Mouse (Mus musculus) midbrain, embryonic 15.5 days (tissue): ENCODE measurements around the gene Lsm6. TPM values are rescaled to one million over a fixed set of nuclear protein-coding genes. Genes with fewer than 3 reads are reported as not detected.
A peak's percentile ranks its signal among the peaks of the same experiment; 100 is the strongest.
"Not testable (repeated sequence)": the region's sequence is repeated elsewhere in the genome, so short reads cannot be mapped to it uniquely, and the experiment has no call there.

Experiments used
- ATAC-seq: fragments of 200-750 bp; cut with Nextera tagmentation; replicated peaks from 2 replicates; pipeline ENCODE4 v1.8.0; 2017; ENCODE audit warnings: moderate TSS enrichment
- H3K27ac ChIP-seq: fragments of 300-500 bp; sonication (generic); 2 replicates; pipeline ENCODE4 v1.5.1; 2015; ENCODE audit warnings: mild to moderate bottlenecking, inconsistent platforms
- H3K27me3 ChIP-seq: fragments of 300-500 bp; sonication (generic); replicated peaks from 2 replicates; pipeline ENCODE4 v1.6.1; 2015; ENCODE audit warnings: inconsistent platforms
- H3K36me3 ChIP-seq: fragments of 300-500 bp; sonication (generic); replicated peaks from 2 replicates; pipeline ENCODE4 v1.6.1; 2015; ENCODE audit warnings: inconsistent platforms
- H3K4me1 ChIP-seq: fragments of 300-500 bp; sonication (generic); 2 replicates; pipeline ENCODE4 v1.6.1; 2015; ENCODE audit warnings: inconsistent platforms
- H3K4me2 ChIP-seq: fragments of 300-500 bp; sonication (generic); 2 replicates; pipeline ENCODE4 v1.6.1; 2015; ENCODE audit warnings: inconsistent platforms, mild to moderate bottlenecking, moderate library complexity
- H3K4me3 ChIP-seq: fragments of 300-500 bp; sonication (generic); 2 replicates; pipeline ENCODE4 v1.5.1; 2015; ENCODE audit warnings: mild to moderate bottlenecking, inconsistent platforms
- H3K9ac ChIP-seq: fragments of 300-500 bp; sonication (generic); 2 replicates; pipeline ENCODE4 v1.6.1; 2015; ENCODE audit warnings: mild to moderate bottlenecking, inconsistent platforms
- H3K9me3 ChIP-seq: fragments of 300-500 bp; sonication (generic); 2 replicates; pipeline ENCODE4 v1.6.1; 2016; ENCODE audit warnings: inconsistent platforms
- WGBS: fragments of 180-500 bp; shearing (Covaris S2); methylation state at CpG from one replicate; pipeline ENCODE4 v1.1.7; 2015; ENCODE audit warnings: mixed read lengths; 5-methylcytosine and 5-hydroxymethylcytosine counted together
- polyA plus RNA-seq: library from polyadenylated mRNA; unstranded; fragments of >200 nt; fragmentation: Nextera tagmentation; extraction: Ambion mirVana; gene quantifications from 2 replicates; pipeline ENCODE4 v1.2.1, GENCODE M21; 2015

Gene Lsm6
- polyA plus RNA-seq, 1 experiment from 2014 or later: 135 TPM

DNA sequence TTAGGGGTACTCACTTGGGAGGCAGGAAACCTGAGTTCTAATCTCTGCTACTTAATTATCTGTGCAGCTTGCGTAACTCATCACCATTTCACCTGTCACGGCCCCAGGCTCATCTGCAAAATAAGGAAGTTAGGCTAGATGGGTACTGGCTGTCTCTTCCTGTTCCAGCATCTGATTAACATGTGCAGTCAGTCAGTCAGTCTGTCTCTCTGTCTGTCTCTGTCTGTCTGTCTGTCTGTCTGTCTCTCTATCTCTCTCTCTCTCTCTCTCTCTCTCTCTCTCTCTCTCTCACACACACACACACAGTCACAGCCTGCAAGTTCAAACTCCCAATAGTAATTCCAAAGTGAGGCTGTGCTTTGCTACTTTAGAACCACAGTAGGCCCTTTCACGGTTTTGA is 967 bp downstream of the Lsm6 start:
- peak overlapping the region; percentile 99; the same call in 1 of the 2 replicates for H3K27ac ChIP-seq
- ATAC-seq, H3K36me3 ChIP-seq, H3K27me3 ChIP-seq, H3K9me3 ChIP-seq: not testable (repeated sequence)
- peak overlapping the region; percentile 58 for H3K4me2 ChIP-seq
- peak overlapping the region; percentile 99 for H3K9ac ChIP-seq
- peak overlapping the region; percentile 97 for H3K4me3 ChIP-seq
- peaks cover 14% of the 10 kb centered on the region for H3K4me1 ChIP-seq
- 28% methylated on average over 3 of the region's 3 CpGs for WGBS

DNA sequence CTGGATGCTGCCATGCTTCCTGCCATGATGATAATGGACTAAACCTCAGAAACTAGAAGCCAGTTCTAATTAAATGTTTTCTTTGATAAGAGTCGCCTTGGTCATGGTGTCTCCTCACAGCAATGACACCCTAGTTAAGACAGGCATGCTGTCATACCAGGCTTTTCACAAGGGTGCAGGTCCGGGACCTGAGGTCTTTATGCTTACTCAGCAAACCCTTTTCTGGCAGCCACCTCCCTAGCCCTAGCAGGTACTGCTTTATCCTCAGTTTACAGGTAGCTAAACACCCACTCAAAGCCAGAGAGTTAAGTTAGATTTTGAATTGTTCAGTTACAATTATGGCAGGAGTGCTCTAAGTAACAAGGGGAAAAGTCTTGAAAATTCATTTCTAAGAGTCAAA is 6.2 kb downstream of the Lsm6 start:
- H3K4me1 ChIP-seq: peaks cover 8% of the 10 kb centered on the region; the same call in 1 of the 2 replicates
- no peaks in the 10 kb centered on the region for H3K27me3 ChIP-seq
- WGBS: 96% methylated on average over 2 of the region's 2 CpGs
- no peak overlapping the region for H3K27ac ChIP-seq
- no peak overlapping the region for H3K4me3 ChIP-seq
- ATAC-seq: no peak
- peaks cover 6% of the 10 kb centered on the region; the same call in 1 of the 2 replicates for H3K36me3 ChIP-seq
- no peak overlapping the region for H3K9ac ChIP-seq
- H3K9me3 ChIP-seq: no peaks in the 10 kb centered on the region
- H3K4me2 ChIP-seq: no peak overlapping the region

DNA sequence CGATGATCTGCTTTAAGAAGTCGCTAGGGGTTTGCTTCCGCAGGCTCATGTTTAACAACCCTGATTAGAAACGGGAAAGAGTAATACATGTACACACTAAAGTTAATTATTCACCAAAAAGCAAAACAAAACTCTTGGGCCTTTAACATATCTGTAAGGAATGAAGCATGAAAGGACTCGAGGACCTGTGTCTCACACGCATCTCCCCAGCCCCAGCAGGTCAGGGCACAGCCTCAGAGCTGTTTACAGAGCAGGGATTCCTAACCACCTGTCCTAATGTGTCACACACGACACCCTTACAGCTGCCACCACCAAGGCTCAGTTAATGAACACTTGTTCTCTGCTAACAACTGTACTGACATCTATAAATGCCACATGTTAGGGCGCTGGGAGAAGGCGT is 7.9 kb downstream of the Lsm6 start:
- Histone ChIP-seq H3K27ac (no peak overlapping the region), H3K9me3 (no peaks in the 10 kb centered on the region), H3K9ac (no peak overlapping the region), H3K4me1 (no peaks in the 10 kb centered on the region), H3K36me3 (peaks cover 6% of the 10 kb centered on the region; the same call in 1 of the 2 replicates), H3K4me2 (no peak overlapping the region), H3K27me3 (no peaks in the 10 kb centered on the region), H3K4me3 (no peak overlapping the region)
- 87% methylated on average over 9 of the region's 9 CpGs for WGBS
- no peak for ATAC-seq

DNA sequence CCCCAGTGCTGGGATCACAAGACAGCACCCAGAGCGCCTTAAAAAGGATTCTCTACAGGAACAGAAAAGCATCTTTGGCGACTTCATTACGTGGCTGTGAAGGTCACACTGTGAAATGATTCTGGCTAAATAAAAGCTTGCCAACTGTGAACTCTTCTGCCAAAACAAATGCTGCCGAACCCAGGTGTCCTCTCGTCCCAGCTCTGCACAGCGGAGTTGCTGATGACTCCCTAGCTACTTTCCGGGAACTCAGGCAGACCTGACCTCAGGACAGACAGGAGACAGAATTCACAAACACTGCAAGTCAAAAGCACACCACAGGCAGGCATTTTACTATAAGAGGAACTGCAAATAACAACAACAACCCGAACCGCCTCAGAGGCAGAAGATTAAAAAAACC is 8.5 kb downstream of the Lsm6 start:
- Histone ChIP-seq H3K36me3 (peaks cover 9% of the 10 kb centered on the region), H3K9me3 (no peaks in the 10 kb centered on the region), H3K27ac (no peak overlapping the region), H3K4me1 (no peaks in the 10 kb centered on the region), H3K9ac (no peak overlapping the region), H3K4me2 (no peak overlapping the region), H3K27me3 (no peaks in the 10 kb centered on the region), H3K4me3 (no peak overlapping the region)
- 89% methylated on average over 9 of the region's 9 CpGs for WGBS
- ATAC-seq: no peak

DNA sequence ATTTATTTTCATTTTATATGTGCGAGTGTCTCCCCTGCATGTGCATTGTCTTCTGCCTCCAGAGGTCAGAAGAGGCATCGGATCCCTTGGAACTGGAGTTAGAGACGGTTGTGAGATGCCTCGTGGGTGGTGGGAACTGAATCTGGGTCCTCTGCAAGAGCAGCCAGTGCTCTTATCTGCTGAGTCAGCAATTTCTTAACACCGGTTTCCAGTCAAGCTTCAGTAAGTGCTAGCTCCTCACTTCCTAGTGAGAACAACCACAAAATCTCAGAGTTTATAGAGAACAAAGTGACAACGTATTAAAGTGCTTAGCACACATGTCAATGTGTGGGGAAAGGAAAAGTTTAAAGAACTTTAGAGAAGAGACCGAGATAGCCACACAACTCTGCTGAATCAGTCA is 9.2 kb downstream of the Lsm6 start:
- Histone ChIP-seq H3K4me2 (no peak overlapping the region), H3K9ac (no peak overlapping the region), H3K4me1 (no peaks in the 10 kb centered on the region), H3K36me3 (peaks cover 13% of the 10 kb centered on the region), H3K9me3 (no peaks in the 10 kb centered on the region), H3K27ac (no peak overlapping the region), H3K4me3 (no peak overlapping the region), H3K27me3 (no peaks in the 10 kb centered on the region)
- 94% methylated on average over 7 of the region's 7 CpGs for WGBS
- no peak for ATAC-seq

DNA sequence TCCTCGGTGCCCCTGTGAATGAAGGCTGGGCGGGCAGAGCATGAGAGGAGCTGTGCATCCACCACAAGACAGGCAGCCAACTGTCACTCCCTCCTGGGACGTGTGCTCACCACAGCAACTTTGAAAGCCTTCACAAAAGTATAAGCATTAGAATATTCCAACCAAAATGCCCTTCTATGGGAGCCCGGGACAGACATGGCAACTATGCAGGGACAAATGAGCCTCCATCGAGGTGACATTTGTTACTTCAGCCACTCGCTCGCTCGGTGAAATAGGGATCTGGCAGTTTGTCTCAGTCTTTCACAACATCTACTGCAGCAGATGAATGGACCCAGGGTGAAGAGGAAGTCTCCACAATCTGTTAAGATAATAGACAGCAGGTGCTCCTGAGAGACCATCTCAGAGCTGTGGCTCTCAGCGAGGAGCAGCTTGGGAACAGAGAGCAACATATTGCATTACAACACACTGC is 10.7 kb downstream of the Lsm6 start:
- no peak overlapping the region for H3K9ac ChIP-seq
- ATAC-seq: peak; percentile 77; the same call in 1 of the 2 replicates
- peaks cover 21% of the 10 kb centered on the region for H3K36me3 ChIP-seq
- H3K4me1 ChIP-seq: no peaks in the 10 kb centered on the region
- WGBS: 45% methylated on average over 9 of the region's 9 CpGs
- H3K4me3 ChIP-seq: no peak overlapping the region
- no peaks in the 10 kb centered on the region for H3K9me3 ChIP-seq
- peak overlapping the region; percentile 36 for H3K27ac ChIP-seq
- no peak overlapping the region for H3K4me2 ChIP-seq
- H3K27me3 ChIP-seq: no peaks in the 10 kb centered on the region

DNA sequence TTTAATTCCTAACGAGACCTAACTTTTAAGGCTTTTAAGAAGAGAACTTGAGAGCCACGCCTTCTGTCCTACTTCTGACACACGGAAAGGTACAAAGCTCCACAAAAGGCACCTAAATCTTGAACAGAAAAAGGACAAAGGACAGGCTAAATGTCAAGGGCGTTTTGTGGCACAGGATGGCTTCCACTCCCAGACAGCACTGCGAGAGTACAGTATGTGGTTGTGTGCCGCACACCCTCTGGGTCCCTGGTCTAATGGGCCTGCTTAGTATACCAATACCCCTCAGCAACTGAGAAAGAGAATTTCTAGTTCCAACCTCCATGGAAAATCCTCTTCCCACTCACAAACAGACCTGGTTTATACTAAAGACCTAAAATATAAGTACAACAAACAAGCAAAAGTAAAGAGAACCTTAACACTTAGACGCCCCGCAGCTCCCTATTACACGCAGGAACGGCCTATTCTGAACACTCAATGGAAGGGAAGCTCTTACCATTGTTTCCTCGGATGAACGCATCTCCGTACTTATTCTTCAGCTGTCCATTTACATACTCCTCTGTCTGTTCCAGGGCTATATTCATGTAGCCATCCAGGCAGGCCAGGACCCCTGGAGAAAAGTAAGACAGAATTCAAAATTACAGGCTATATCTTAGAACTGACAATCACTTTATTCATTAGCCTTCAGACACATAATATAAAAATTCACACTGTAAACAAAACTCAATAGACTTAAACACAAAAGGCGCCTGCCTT is 11.3 kb downstream of the Lsm6 start:
- WGBS: 65% methylated on average over 14 of the region's 14 CpGs
- H3K36me3 ChIP-seq: peaks cover 21% of the 10 kb centered on the region
- no peak overlapping the region for H3K4me2 ChIP-seq
- no peaks in the 10 kb centered on the region for H3K4me1 ChIP-seq
- H3K4me3 ChIP-seq: no peak overlapping the region
- H3K9me3 ChIP-seq: no peaks in the 10 kb centered on the region
- H3K27ac ChIP-seq: peak overlapping the region; percentile 36; the same call in 1 of the 2 replicates
- no peaks in the 10 kb centered on the region for H3K27me3 ChIP-seq
- no peak overlapping the region for H3K9ac ChIP-seq
- ATAC-seq: no peak

DNA sequence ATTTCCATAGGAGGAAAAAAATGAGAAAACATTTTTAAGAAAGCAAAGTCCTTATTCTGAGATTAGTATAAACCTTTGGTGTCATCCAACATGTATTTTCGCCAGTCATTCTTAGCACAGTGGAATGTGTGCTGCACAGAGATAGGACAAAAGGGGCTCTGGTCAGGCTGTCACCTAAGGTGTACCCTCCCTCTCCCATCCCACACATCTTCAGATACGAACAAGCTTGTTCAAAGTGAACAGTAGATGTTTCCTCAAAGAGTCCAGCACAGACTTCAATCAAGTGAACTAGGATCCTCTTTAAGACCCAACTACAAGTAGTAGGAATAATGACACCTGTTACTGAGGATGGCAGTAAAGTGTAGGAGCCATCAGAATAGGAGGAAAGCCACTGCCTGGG is 12.1 kb downstream of the Lsm6 start:
- Histone ChIP-seq H3K36me3 (peaks cover 26% of the 10 kb centered on the region), H3K4me2 (no peak overlapping the region)
- 94% methylated on average over 2 of the region's 2 CpGs for WGBS

DNA sequence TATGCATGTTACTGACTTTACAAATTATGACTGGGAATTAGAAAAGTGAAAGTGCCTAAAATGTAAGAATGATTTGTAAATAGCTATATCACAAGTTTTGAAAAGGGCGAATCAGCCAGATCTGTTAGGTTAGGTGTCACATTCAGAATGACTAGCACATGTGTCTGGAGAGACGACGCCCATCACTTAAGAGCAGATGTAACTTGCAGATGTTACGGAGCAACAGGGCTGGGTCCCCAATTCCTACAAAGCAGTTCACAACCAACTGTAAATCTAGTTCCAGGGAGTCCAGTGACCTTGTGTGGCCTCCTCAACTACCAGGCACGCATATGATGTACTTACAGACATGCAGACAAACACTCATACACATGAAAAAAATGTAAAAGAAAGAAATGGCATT is 12.5 kb downstream of the Lsm6 start:
- Histone ChIP-seq H3K27me3 (no peaks in the 10 kb centered on the region), H3K4me2 (no peak overlapping the region), H3K36me3 (peaks cover 26% of the 10 kb centered on the region), H3K9ac (no peak overlapping the region), H3K9me3 (no peaks in the 10 kb centered on the region), H3K4me3 (no peak overlapping the region), H3K27ac (no peak overlapping the region), H3K4me1 (no peaks in the 10 kb centered on the region)
- no peak for ATAC-seq
- WGBS: 99% methylated on average over 5 of the region's 5 CpGs

More for the DNA sequence above, 12.1 kb downstream of the Lsm6 start:
- Histone ChIP-seq H3K4me3 (no peak overlapping the region), H3K9me3 (no peaks in the 10 kb centered on the region), H3K27me3 (no peaks in the 10 kb centered on the region), H3K9ac (no peak overlapping the region), H3K27ac (no peak overlapping the region), H3K4me1 (no peaks in the 10 kb centered on the region)
- no peak for ATAC-seq

DNA sequence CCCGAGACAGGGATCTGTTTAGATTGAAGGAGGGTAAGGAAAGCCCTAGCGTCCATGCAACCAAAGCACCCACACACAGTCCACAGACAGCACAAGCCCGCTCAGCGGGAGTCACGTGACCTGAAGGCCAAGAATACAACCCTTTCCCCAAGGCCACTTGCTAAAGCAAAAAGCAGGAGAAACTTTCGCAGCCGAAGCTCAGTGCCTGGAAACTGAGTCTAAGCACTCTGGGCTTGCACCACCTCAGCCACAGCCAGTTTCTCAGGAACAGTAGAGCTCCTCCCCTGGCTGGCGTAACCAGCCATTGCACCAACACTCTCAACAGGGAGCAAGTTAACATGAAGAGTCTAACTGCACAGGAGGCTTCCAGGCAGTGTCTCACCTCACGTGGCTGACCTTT is 13.7 kb downstream of the Lsm6 start:
- no peak overlapping the region for H3K9ac ChIP-seq
- no peak overlapping the region for H3K4me2 ChIP-seq
- no peak overlapping the region for H3K27ac ChIP-seq
- H3K27me3 ChIP-seq: no peaks in the 10 kb centered on the region
- no peak overlapping the region for H3K4me3 ChIP-seq
- 91% methylated on average over 9 of the region's 9 CpGs for WGBS
- no peaks in the 10 kb centered on the region for H3K9me3 ChIP-seq
- ATAC-seq: no peak
- H3K4me1 ChIP-seq: no peaks in the 10 kb centered on the region
- peaks cover 25% of the 10 kb centered on the region for H3K36me3 ChIP-seq

DNA sequence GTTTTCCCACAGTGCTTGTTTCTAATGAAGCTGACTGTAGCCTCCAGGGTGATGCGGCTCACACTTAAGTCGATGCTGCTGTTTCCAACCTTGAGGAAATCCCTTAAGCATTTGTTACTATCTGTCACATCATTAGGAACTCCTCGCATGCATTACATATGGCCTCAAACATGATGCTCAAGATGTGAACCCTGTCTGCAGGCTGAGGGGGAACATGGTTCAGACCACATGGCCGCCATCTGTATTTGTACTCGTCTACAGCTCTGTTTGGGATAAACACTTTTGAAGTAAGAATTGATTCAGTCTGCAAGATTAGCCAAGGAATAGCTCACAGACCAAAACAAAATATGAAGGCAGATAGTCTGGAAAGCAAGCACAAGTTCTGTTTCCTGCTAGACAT is 14.9 kb downstream of the Lsm6 start:
- Histone ChIP-seq H3K27me3 (no peaks in the 10 kb centered on the region), H3K9ac (no peak overlapping the region), H3K4me3 (no peak overlapping the region), H3K4me1 (no peaks in the 10 kb centered on the region), H3K9me3 (no peaks in the 10 kb centered on the region), H3K4me2 (no peak overlapping the region), H3K27ac (no peak overlapping the region), H3K36me3 (peaks cover 19% of the 10 kb centered on the region)
- WGBS: 93% methylated on average over 5 of the region's 5 CpGs
- ATAC-seq: no peak

DNA sequence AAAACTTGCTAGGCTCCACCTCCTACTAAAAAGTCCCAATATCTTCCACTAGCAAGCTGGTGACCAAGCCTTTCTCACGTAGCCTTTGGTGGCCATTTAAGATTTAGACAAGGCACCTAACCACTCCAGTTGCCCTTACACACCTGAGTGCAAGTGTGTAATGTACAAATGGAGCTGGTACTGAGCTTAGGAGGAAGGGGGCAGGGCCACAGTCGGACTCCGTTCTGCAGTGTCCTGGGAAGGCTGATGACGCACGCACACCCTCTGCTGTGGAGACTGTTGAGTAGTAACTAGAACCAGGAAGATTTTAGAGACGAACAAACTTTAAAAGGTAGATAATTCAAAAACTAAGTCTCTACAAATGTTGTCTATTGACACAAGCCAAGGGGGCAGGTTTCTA is 19.7 kb downstream of the Lsm6 start:
- WGBS: 95% methylated on average over 6 of the region's 6 CpGs
- H3K36me3 ChIP-seq: peaks cover 10% of the 10 kb centered on the region; the same call in 1 of the 2 replicates
- H3K4me1 ChIP-seq: no peaks in the 10 kb centered on the region
- H3K4me2 ChIP-seq: no peak overlapping the region
- H3K27ac ChIP-seq: no peak overlapping the region
- H3K9me3 ChIP-seq: no peaks in the 10 kb centered on the region
- no peak overlapping the region for H3K4me3 ChIP-seq
- H3K27me3 ChIP-seq: no peaks in the 10 kb centered on the region
- no peak for ATAC-seq
- H3K9ac ChIP-seq: no peak overlapping the region

DNA sequence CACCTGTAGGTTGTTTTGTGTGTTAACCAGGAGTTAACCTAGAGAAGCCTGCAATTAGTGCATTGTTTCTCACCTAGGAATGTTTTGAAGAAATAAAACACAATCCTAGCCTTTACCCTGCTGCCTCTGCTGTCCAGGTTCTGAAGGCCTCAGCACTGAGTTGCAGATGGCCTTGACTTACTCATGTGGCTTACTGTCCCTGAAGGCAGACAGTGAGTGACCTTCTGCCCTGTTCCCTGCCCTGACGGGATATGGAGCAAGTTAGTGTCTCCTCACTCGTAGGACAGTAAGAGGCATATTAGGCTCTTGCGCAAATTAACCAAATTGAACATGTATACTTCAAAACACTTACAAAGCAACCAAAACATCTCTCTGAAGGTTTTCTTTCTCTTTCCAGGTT is 22.3 kb downstream of the Lsm6 start:
- Histone ChIP-seq H3K36me3 (no peaks in the 10 kb centered on the region), H3K4me3 (no peak overlapping the region), H3K27me3 (no peaks in the 10 kb centered on the region), H3K4me1 (no peaks in the 10 kb centered on the region), H3K4me2 (no peak overlapping the region), H3K27ac (no peak overlapping the region), H3K9me3 (no peaks in the 10 kb centered on the region), H3K9ac (no peak overlapping the region)
- WGBS: 90% methylated on average over 3 of the region's 3 CpGs
- no peak for ATAC-seq
